Mouse (Mus musculus): Measurements from ENCODE around the gene Prx.
"Not testable (repeated sequence)": the region's sequence is repeated elsewhere in the genome, so short reads cannot be mapped to it uniquely, and the experiment has no call there.

Gene Prx

DNA sequence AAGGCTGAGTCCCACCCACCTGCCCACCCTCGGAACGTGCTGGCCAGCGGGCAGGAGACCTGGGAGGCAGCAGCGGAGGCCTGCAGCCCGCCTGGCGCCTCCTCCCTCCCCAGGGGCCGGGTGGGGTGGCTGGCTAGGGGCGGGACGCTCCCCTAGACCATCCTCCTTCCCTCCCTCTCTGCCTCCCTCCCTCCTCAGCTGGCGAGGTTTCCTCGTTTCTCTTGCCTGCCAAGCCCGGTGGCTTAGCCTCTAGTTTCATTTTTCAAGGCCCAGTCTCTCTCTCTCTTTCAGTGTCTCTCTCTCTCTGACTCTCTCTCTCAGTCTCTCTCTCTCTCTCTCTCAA lies 17.5 kb upstream of the Prx start:
- in situ Hi-C loops (cut with MboI; ENCODE audit: low sequenced_read_pairs): no loop called here

GRCm38 (mm10) chr7:27483860-27484259 lies 15.3 kb upstream of the Prx start:
- in situ Hi-C loops (cut with MboI; ENCODE audit: low sequenced_read_pairs): no loop called here

DNA sequence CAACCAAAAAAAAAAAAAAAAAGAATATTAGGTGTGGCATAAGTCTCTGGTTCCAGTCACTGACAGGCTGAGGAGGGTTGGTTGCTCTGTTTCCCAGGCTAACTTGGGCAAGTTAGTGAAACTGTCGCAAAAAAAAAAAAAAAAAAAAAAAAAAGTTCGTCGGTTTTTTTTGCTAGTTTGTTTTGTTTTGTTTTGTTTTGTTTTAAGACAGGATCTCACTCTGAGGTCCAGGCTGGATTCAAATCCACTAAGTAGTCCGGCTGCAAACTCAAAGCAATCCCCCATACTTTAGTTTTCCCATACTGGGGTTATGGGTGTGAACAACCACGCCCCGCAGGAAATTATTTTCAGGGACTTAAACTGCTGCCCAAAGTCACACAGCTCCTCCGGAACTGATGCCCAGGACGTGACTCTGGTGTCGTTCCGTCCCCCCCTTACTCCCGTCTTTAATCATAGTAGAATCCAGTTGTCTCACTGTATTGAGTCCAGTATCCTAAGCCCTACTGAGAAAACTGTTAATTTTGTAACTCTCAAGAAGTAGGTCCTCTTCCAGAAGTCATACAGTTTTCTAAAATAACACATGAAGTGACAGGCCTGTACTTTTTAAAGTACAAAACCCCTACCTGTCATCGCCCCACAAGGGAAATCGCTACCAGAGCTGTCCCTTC lies 12.9 kb upstream of the Prx start:
- in situ Hi-C loops (cut with MboI; ENCODE audit: low sequenced_read_pairs): no loop called here

- in situ Hi-C loops (cut with MboI; ENCODE audit: low sequenced_read_pairs): no loop called here
Measured at GRCm38 (mm10) chr7:27486770-27487697, 12.1 kb upstream of the Prx start, which contains the start of gene Sertad1. TSS of gene Sertad1 (plus strand) at chr7:27486910.

DNA sequence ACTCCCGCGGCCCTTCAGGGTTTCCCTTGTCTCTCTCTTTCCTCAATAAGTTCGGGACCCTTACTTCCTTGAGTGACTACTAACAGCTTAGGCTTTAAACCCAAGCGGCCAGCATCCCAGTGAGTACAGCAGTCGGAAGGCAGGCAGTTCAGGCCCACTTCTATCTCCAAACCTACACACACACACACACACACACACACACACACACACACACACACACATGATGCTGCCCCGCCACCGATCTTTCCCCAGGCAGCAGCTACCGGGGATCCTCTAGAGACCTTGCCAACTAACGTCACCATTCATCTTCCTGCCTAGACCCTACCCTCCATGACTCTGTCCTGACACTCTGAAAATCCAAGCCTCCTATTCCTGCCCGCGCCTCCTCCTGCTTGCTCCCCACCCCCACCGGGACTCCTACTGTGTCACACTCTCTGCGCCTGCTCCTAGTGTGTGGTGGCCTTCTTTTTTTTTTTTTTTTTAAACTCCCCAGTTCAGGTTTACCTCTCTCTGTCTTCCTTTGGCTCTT lies 11.3 kb upstream of the Prx start:
- in situ Hi-C loops (cut with MboI; ENCODE audit: low sequenced_read_pairs): no loop called here

GRCm38 (mm10) chr7:27489270-27489869 lies 9.8 kb upstream of the Prx start:
- in situ Hi-C loops (cut with MboI; ENCODE audit: low sequenced_read_pairs): no loop called here

- in situ Hi-C loops (cut with MboI; ENCODE audit: low sequenced_read_pairs): no loop called here
Measured at GRCm38 (mm10) chr7:27490227-27490542, 8.9 kb upstream of the Prx start.

DNA sequence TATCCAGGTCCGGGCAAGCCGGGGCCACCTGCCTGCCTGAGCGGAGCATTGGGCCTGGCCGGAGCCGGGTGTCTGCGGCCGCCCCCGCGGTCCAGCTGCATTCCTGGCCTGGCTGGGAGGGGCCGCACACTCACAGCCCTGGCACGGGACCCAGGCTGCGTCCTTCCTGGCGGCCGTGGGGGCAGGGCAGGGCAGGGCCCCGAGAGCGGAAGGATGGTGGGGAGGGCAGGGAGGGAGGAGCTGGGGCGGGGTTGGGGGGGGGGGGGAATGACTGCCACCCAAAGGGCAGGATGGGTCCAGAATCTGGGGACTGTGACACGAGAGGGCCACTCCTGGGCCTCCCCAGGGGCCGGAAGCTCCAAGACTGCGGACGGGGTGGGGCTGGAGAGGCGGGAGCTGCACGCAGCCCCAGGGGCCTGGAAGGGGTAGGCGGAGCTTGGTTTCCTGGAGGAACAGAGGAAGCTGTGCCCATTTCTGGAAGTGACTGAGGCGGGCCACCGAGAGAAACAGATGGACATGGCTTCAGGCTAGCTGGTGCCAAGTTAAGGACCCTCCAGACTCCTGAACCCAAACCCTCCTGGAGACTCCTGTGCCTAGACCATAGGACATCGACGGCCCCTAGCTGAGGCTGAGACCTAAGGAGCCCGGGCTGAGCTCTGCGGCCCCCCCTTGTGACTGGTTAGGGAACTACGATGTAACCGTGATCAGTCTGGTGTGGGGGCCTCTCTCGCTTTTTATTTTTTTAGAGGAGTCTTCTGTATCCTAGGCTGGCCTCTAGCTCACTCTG lies 8.4 kb upstream of the Prx start:
- in situ Hi-C loops (cut with MboI; ENCODE audit: low sequenced_read_pairs): no loop called here

- in situ Hi-C loops (cut with MboI; ENCODE audit: low sequenced_read_pairs): no loop called here
Measured at GRCm38 (mm10) chr7:27491856-27492255, 7.3 kb upstream of the Prx start.

- in situ Hi-C loops (cut with MboI; ENCODE audit: low sequenced_read_pairs): no loop called here
Measured at GRCm38 (mm10) chr7:27493022-27493421, 6.1 kb upstream of the Prx start.

DNA sequence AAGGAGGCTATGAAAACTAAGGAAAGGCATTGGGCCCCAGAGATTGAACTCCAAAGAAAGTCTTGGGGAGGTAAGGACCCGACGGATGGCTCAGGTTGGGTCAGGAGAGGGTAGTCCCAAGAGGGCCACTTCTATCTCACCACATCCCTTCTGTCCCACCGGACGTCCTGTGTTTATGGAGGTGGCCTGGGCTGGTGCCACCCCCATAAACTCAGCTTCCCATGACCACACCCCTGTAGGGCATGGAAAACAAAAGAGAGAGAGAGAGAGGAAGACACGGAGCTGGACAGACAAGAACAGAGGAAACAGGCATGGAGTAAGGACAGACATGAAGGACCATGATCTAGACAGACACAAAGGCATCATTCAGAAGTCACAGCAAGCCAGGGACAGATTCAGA lies 5.7 kb upstream of the Prx start:
- in situ Hi-C loops (cut with MboI; ENCODE audit: low sequenced_read_pairs): no loop called here

- in situ Hi-C loops (cut with MboI; ENCODE audit: low sequenced_read_pairs): not testable (repeated sequence)
Measured at GRCm38 (mm10) chr7:27494659-27495367, 4.3 kb upstream of the Prx start.

DNA sequence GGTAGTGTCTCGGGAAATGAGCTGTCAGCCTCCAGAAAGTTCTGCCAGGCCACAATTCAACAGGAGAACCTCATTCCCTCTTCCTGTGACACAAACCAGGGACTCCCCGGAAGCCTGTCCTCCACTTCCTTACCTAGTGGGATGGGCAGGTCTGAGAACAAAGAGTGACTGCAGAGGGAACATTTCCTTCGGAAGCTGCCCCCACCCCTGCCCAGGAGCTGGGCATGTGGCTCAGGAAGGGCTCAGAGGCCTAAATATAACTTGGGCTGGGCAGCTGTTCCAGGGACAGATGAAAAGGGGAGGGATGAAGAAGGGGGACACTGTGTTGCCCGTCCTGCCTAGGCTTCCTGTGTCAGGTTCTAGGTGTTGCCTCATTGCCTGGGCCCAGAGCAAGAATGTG lies 2.5 kb downstream of the Prx start:
- in situ Hi-C loops (cut with MboI; ENCODE audit: low sequenced_read_pairs): no loop called here

DNA sequence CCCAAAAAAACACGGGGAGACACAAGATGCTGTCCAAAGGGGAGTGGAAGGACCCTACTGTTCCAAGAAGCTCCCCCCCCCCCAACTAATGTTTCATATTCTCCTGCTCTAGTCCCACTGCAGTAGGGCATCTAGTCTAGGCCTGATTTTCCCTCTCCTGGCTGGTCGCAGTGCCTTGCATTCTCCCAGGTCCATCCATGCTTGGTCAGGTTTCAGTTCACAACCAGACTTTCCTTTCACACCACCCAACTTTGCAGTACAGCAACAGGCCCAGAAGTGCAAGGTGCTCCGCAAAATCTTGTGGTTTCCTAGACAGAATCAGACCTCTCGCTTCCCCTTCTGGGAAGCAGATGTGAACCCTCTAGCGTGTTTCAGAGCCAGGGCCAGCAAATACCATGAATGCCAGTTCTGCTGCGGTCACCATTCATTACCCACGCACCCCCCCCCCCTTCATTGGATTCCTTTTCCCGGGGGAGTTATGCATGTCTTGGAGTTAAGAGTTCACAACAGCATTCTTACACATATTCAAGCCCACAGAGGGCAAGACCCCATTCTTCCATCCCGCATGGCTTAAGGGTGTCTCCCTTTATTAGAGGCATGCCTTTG lies 7.7 kb downstream of the Prx start:
- in situ Hi-C loops (cut with MboI; ENCODE audit: low sequenced_read_pairs): no loop called here

- in situ Hi-C loops (cut with MboI; ENCODE audit: low sequenced_read_pairs): no loop called here
Measured at GRCm38 (mm10) chr7:27507711-27508647, 8.9 kb downstream of the Prx start.

- in situ Hi-C loops (cut with MboI; ENCODE audit: low sequenced_read_pairs): no loop called here
Measured at GRCm38 (mm10) chr7:27508648-27509005, 9.5 kb downstream of the Prx start.

- in situ Hi-C loops (cut with MboI; ENCODE audit: low sequenced_read_pairs): no loop called here
Measured at GRCm38 (mm10) chr7:27510809-27511208, 11.7 kb downstream of the Prx start.

DNA sequence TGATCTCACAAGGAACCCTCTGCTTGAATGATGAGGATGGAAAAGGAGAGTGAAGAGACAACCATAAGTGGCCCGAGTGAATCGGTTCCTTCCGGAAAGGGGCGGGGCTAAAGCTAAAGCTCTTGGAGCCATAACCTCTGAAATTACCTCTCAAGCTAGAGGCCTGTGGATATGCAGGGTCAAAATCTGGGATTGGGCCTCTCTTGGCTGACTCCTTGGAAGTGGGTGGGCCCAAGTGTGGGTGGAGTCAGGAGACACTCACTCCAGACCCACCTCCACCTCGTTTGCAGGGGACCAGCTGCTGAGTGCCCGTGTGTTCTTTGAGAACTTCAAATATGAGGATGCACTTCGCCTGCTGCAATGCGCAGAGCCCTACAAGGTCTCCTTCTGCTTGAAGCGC lies 15.8 kb downstream of the Prx start:
- in situ Hi-C loops (cut with MboI; ENCODE audit: low sequenced_read_pairs): no loop called here

- in situ Hi-C loops (cut with MboI; ENCODE audit: low sequenced_read_pairs): no loop called here
Measured at GRCm38 (mm10) chr7:27518314-27518713, 19.2 kb downstream of the Prx start.
